Mouse (Mus musculus): ENCODE measurements at regions not wholly inside any gene's neighbourhood (a gene's known extent, or its start where the extent isn't known, plus 50 kb on each side); places are given as distances from the start of the nearest gene placed in this dataset.

DNA sequence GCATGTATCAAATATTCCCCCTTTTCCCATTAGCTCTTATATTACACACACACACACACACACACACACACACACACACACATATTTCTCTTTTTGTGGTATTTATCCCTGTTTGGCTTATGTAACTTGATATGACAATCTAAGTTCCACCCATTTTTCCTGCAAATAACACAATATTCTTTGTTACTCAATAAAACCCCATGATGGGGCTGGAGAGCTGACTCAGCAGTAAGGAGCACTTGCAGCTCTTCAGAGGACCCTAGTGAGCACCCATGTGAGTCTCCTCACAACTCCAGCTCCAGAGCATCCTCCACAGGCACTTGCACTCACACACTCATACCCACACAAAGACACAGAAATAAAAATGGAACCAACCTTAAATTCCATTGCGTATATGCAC lies 110.5 kb upstream of the Arhgap20 start:
- Histone ChIP-seq H3K9ac (ENCODE audit: insufficient read depth, low read depth) (no peak overlapping the region), H3K27ac (ENCODE audit: insufficient read depth, low read depth) (no peak overlapping the region), H3K4me2 (ENCODE audit: insufficient read depth, low read depth, poor library complexity, severe bottlenecking) (no peak overlapping the region), H3K4me1 (ENCODE audit: control insufficient read depth in 1 of 2, insufficient read depth in 2 of 2) (peaks cover 0 to 6% of the 10 kb centered on the region in 2 experiments; a peak in 1 of 4 replicates), H3K79me2 (replicated peaks; ENCODE audit: control insufficient read depth, extremely low read depth, insufficient read depth, poor library complexity, severe bottlenecking) (no peaks in the 10 kb centered on the region), H3K36me3 (replicated peaks in 1 of 2; ENCODE audit: control insufficient read depth in 1 of 2, insufficient read depth in 1 of 2, low read length in 1 of 2) (no peaks in the 10 kb centered on the region), H3K4me3 (replicated peaks in 1 of 3; ENCODE audit: low read depth in 2 of 3, low read length in 2 of 3, poor library complexity in 1 of 3) (no peak overlapping the region), H3K27me3 (replicated peaks) (no peaks in the 10 kb centered on the region), H3K9me3 (replicated peaks; ENCODE audit: low read length) (no peaks in the 10 kb centered on the region)
- in situ Hi-C loops (cut with MboI; ENCODE audit: low pct_ligation_motif_present, low pct_unique_long_range_greater_than_20kb, low sequenced_read_pairs): no loop called here
- dilution Hi-C loops (cut with MboI; ENCODE audit: extremely low pct_ligation_motif_present, extremely low pct_unique_long_range_greater_than_20kb, low sequenced_read_pairs): no loop called here
- DNase-seq (ENCODE audit: extremely low read depth): no peak
- TF ChIP-seq JUND (conservative IDR thresholded peaks at IDR 0.05; ENCODE audit: low read depth, low read length) (no peak), MAFK (IDR thresholded peaks at IDR 0.05; ENCODE audit: insufficient replicate concordance, low read length) (peak; percentile 56; the same call in 1 of the 2 replicates)

GRCm38 (mm10) chr9:51657796-51658195 lies 107.3 kb upstream of the Arhgap20 start:
- no peak overlapping the region for H3K9ac ChIP-seq (ENCODE audit: insufficient read depth, low read depth)
- no peak overlapping the region for H3K4me3 ChIP-seq (replicated peaks in 1 of 3; ENCODE audit: low read depth in 2 of 3, low read length in 2 of 3, poor library complexity in 1 of 3)
- DNase-seq (ENCODE audit: extremely low read depth): no peak
- TF ChIP-seq ETS1 (conservative IDR thresholded peaks at IDR 0.05; ENCODE audit: low read depth, low read length): no peak
- TF ChIP-seq CTCF (conservative IDR thresholded peaks at IDR 0.05 in 1 of 2, IDR thresholded peaks at IDR 0.05 in 1 of 2; ENCODE audit: low read depth in 2 of 2, low read length in 2 of 2): no peak
- no peak for TF ChIP-seq UBTF (IDR thresholded peaks at IDR 0.05; ENCODE audit: low read depth, low read length)
- no peak for TF ChIP-seq RAD21 (IDR thresholded peaks at IDR 0.05; ENCODE audit: low read depth, low read length)
- TF ChIP-seq CHD1 (IDR thresholded peaks at IDR 0.05; ENCODE audit: low read depth, low read length): no peak
- H3K27me3 ChIP-seq (replicated peaks): no peaks in the 10 kb centered on the region
- no peak overlapping the region for H3K27ac ChIP-seq (ENCODE audit: insufficient read depth, low read depth)
- in situ Hi-C loops (cut with MboI; ENCODE audit: low pct_ligation_motif_present, low pct_unique_long_range_greater_than_20kb, low sequenced_read_pairs): no loop called here
- H3K9me3 ChIP-seq (replicated peaks; ENCODE audit: low read length): no peaks in the 10 kb centered on the region
- H3K4me2 ChIP-seq (ENCODE audit: insufficient read depth, low read depth, poor library complexity, severe bottlenecking): no peak overlapping the region
- no peaks in the 10 kb centered on the region for H3K36me3 ChIP-seq (replicated peaks in 1 of 2; ENCODE audit: control insufficient read depth in 1 of 2, insufficient read depth in 1 of 2, low read length in 1 of 2)
- peaks cover 0 to 6% of the 10 kb centered on the region in 2 experiments; a peak in 1 of 4 replicates for H3K4me1 ChIP-seq (ENCODE audit: control insufficient read depth in 1 of 2, insufficient read depth in 2 of 2)
- dilution Hi-C loops (cut with MboI; ENCODE audit: extremely low pct_ligation_motif_present, extremely low pct_unique_long_range_greater_than_20kb, low sequenced_read_pairs): no loop called here
- H3K79me2 ChIP-seq (replicated peaks; ENCODE audit: control insufficient read depth, extremely low read depth, insufficient read depth, poor library complexity, severe bottlenecking): no peaks in the 10 kb centered on the region

DNA sequence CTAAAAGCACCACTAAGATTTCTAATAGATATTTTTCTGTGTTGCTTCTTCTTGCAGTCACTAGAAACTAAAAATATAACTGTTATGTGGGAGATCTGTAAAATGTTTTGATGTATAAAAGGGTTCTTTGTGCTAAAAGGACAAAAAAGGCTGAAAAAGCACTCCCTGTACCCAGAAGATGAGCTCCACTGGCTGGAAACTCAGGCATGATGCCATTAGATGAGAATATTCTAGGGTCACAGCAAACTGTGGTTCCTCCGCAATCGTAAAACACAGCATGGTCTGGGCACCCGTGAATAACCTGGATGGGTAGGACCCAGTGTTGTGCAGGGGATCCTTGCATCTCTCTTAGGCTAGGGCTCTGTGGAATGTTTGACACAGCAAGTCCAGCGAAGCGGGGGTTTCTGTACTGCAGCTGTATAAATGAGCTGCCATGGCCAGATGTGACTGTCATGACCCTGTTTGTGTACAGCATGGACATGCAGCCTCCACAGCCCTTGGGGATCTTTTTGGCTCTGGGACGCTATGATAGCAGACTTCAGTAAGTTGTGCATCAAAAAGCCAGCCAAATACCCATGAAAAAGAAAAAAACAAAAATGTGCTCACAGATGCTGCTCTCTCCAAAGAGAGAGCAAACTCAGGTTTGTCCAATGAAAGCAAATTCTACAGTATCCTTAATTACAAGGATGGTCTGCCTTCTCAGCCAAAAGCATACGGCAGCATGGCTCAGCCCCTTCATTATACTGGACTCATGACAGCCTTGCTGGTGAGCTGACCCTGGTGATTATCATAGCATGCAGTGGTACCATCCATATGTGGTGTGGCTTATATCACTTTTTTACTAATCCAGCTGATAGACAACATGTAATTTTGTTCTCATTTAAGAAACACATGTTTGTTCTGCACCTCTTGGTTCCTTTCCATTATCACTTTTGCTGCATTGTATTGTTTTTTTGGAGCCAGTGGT lies 103.9 kb upstream of the Arhgap20 start:
- in situ Hi-C loops (cut with MboI; ENCODE audit: low pct_ligation_motif_present, low pct_unique_long_range_greater_than_20kb, low sequenced_read_pairs): no loop called here
- H3K79me2 ChIP-seq (replicated peaks; ENCODE audit: control insufficient read depth, extremely low read depth, insufficient read depth, poor library complexity, severe bottlenecking): no peaks in the 10 kb centered on the region
- H3K9ac ChIP-seq (ENCODE audit: insufficient read depth, low read depth): no peak overlapping the region
- no peaks in the 10 kb centered on the region for H3K9me3 ChIP-seq (replicated peaks; ENCODE audit: low read length)
- no peaks in the 10 kb centered on the region for H3K36me3 ChIP-seq (replicated peaks in 1 of 2; ENCODE audit: control insufficient read depth in 1 of 2, insufficient read depth in 1 of 2, low read length in 1 of 2)
- no peak overlapping the region for H3K4me3 ChIP-seq (replicated peaks in 1 of 3; ENCODE audit: low read depth in 2 of 3, low read length in 2 of 3, poor library complexity in 1 of 3)
- H3K4me2 ChIP-seq (ENCODE audit: insufficient read depth, low read depth, poor library complexity, severe bottlenecking): no peak overlapping the region
- TF ChIP-seq MAFK (IDR thresholded peaks at IDR 0.05; ENCODE audit: insufficient replicate concordance, low read length): no peak
- no peak for TF ChIP-seq USF2 (conservative IDR thresholded peaks at IDR 0.05; ENCODE audit: low read depth, low read length)
- TF ChIP-seq MXI1 (IDR thresholded peaks at IDR 0.05; ENCODE audit: low read depth, low read length): no peak
- TF ChIP-seq IRF4 (IDR thresholded peaks at IDR 0.05; ENCODE audit: low read depth, low read length): no peak
- no peak for TF ChIP-seq GABPA (IDR thresholded peaks at IDR 0.05; ENCODE audit: insufficient replicate concordance, low read depth, low read length)
- no peak for TF ChIP-seq MEF2A (IDR thresholded peaks at IDR 0.05; ENCODE audit: borderline replicate concordance, low read depth, low read length)
- TF ChIP-seq CHD2 (IDR thresholded peaks at IDR 0.05; ENCODE audit: low read length): no peak
- no peak for TF ChIP-seq NELFE (IDR thresholded peaks at IDR 0.05; ENCODE audit: low read depth, low read length)
- no peak for TF ChIP-seq MYC (IDR thresholded peaks at IDR 0.05; ENCODE audit: low read depth, low read length)
- TF ChIP-seq TBP (conservative IDR thresholded peaks at IDR 0.05; ENCODE audit: low read depth, low read length): no peak
- TF ChIP-seq JUN (IDR thresholded peaks at IDR 0.05; ENCODE audit: insufficient read depth, low read depth, low read length): no peak
- no peaks in the 10 kb centered on the region for H3K4me1 ChIP-seq (ENCODE audit: control insufficient read depth in 1 of 2, insufficient read depth in 2 of 2)
- no peaks in the 10 kb centered on the region for H3K27me3 ChIP-seq (replicated peaks)
- dilution Hi-C loops (cut with MboI; ENCODE audit: extremely low pct_ligation_motif_present, extremely low pct_unique_long_range_greater_than_20kb, low sequenced_read_pairs): no loop called here
- no peak for DNase-seq (ENCODE audit: extremely low read depth)
- H3K27ac ChIP-seq (ENCODE audit: insufficient read depth, low read depth): no peak overlapping the region
